Mouse (Mus musculus): ENCODE measurements at regions not wholly inside any gene's neighbourhood (a gene's known extent, or its start where the extent isn't known, plus 50 kb on each side); places are given as distances from the start of the nearest gene placed in this dataset.
"Not testable (repeated sequence)": the region's sequence is repeated elsewhere in the genome, so short reads cannot be mapped to it uniquely, and the experiment has no call there.

- Histone ChIP-seq H3K4me1 (replicated peaks; ENCODE audit: low read depth, low read length) (no peaks in the 10 kb centered on the region), H3K4me3 (replicated peaks; ENCODE audit: low read length) (no peak overlapping the region), H3K36me3 (ENCODE audit: insufficient read depth, low read length) (no peaks in the 10 kb centered on the region), H3K9me3 (ENCODE audit: low read length) (no peaks in the 10 kb centered on the region), H3K27me3 (ENCODE audit: insufficient read depth, low read length) (no peaks in the 10 kb centered on the region)
- no peak for TF ChIP-seq NANOG (IDR thresholded peaks at IDR 0.05; ENCODE audit: borderline replicate concordance, low read length)
- no peak for TF ChIP-seq POU5F1 (IDR thresholded peaks at IDR 0.05; ENCODE audit: borderline replicate concordance, low read length)
- TF ChIP-seq CTCF (conservative IDR thresholded peaks at IDR 0.05; ENCODE audit: low read length): no peak
These were observed 922.9 kb upstream of the Ppp6c start for GRCm38 (mm10) chr2:40149186-40149585.

- H3K4me3 ChIP-seq (replicated peaks; ENCODE audit: low read length): 0 out of 2 replicates have a peak overlapping the region, but pooled peaks have one; percentile 49
- H3K9me3 ChIP-seq (ENCODE audit: low read length); H3K36me3 ChIP-seq (ENCODE audit: insufficient read depth, low read length); H3K4me1 ChIP-seq (replicated peaks; ENCODE audit: low read depth, low read length); H3K27me3 ChIP-seq (ENCODE audit: insufficient read depth, low read length): not testable (repeated sequence)
These were observed 901.4 kb upstream of the Ppp6c start for GRCm38 (mm10) chr2:40127615-40128014.

DNA sequence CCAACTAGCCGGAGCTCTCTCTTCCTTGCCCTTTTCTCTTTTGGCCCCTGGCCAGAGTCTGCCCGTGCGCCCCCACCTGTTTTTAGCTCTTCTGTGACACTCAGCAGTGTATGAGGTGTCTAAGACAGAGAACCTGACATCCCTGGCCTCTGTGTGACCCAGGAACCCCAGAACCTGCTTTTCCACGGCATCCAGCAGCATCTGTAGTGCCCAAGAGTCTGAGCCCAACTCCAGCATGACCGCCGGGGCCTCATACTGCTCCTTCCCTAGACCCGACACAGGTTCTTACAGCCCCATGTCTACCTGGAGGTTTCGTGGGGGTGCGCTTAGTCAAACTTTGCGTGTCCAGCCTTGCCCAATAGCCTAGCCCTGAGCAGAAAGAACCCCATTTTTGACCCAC, 892.9 kb upstream of the Ppp6c start:
- Histone ChIP-seq H3K9me3 (ENCODE audit: low read length) (peaks cover 11% of the 10 kb centered on the region), H3K36me3 (ENCODE audit: insufficient read depth, low read length) (no peaks in the 10 kb centered on the region), H3K27me3 (ENCODE audit: insufficient read depth, low read length) (no peaks in the 10 kb centered on the region), H3K4me1 (replicated peaks; ENCODE audit: low read depth, low read length) (no peaks in the 10 kb centered on the region), H3K4me3 (replicated peaks; ENCODE audit: low read length) (no peak overlapping the region)
- TF ChIP-seq CTCF (conservative IDR thresholded peaks at IDR 0.05; ENCODE audit: low read length) (no peak), POU5F1 (IDR thresholded peaks at IDR 0.05; ENCODE audit: borderline replicate concordance, low read length) (no peak), NANOG (IDR thresholded peaks at IDR 0.05; ENCODE audit: borderline replicate concordance, low read length) (no peak)

DNA sequence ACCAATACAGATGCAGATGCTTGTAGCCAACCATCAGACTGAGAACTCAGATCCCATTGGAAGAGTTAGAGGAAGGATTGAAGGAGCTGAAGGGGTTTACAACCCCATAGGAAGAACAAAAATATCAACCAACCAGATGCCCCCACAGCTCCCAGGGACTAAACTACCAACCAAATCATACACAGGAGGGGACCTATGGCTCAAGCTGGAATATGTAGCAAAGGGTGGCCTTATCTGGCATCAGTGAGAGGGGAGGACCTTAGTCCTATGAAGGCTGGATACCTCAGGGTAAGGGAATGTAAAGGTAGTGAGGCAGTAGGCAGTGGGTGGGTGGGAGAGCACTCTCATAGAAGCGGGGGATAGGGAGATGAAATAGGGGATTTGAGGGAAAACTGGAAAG, 888.2 kb upstream of the Ppp6c start:
- Histone ChIP-seq H3K36me3 (ENCODE audit: insufficient read depth, low read length) (no peaks in the 10 kb centered on the region), H3K27me3 (ENCODE audit: insufficient read depth, low read length) (no peaks in the 10 kb centered on the region), H3K4me1 (replicated peaks; ENCODE audit: low read depth, low read length) (no peaks in the 10 kb centered on the region), H3K4me3 (replicated peaks; ENCODE audit: low read length) (no peak overlapping the region), H3K9me3 (ENCODE audit: low read length) (no peaks in the 10 kb centered on the region)
- TF ChIP-seq CTCF (conservative IDR thresholded peaks at IDR 0.05; ENCODE audit: low read length): no peak
- no peak for TF ChIP-seq POU5F1 (IDR thresholded peaks at IDR 0.05; ENCODE audit: borderline replicate concordance, low read length)
- no peak for TF ChIP-seq NANOG (IDR thresholded peaks at IDR 0.05; ENCODE audit: borderline replicate concordance, low read length)

Data from E14TG2a.4 (cell line).